Mouse (Mus musculus): Measurements from ENCODE around the gene Fam120a.

Gene Fam120a

DNA sequence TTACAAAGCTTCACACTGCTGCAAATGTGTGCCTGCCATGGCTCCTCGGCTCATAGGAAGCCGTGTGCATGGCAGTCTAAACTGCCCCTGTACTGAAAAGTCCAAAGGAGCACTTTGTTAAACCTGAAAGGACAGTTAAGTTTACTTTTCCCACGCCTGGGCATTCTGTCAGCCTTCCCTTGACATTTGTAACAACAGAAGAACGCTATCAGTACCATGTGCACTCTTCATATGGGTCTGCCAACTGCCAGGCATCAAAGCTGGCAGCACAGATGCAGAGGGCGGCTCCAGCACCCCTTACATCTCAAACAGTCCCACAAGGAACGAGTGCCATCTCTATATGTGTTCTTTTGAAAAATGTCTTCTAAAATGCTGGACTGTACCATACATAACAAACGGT is 56.4 kb downstream of the Fam120a start:
- no peak for DNase-seq

DNA sequence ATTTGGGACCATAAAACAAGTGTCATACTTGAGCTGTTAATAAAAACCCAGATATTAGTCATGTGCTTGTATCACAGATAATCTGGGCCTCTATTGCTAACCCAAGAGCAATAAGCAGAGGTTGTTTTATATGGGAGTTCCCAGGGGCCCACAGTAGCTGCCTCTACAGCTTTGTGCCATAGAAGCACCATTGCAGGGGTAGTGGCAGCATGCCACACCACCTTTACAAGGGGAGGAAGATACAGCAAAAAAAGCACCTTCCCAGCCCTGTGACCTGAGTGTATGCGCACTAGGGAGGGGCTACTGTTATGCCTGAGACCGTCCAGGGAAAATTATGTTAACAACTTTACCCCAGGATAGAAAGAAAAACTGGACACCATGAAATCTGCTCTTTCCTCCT is 62.4 kb downstream of the Fam120a start:
- no peak for DNase-seq

DNA sequence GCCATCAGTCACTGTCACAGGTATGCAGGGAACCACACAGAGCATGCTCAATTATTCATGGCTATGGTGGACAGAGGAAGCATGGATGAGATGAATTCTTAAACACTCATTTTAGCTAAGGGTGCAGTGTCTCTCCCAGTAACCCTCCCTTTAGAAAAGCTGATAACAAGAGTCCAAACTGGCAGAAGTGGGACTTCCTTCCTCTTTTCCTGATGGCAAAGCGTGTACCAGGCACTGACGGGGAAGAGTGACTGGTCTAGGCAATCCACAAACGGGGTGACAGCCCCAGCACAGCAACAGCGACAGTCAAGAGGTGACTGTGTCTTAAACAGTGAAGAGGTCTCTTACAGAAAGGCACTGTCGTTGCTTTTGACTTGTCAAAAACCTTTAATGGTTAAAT is 72.4 kb downstream of the Fam120a start:
- DNase-seq: no peak

DNA sequence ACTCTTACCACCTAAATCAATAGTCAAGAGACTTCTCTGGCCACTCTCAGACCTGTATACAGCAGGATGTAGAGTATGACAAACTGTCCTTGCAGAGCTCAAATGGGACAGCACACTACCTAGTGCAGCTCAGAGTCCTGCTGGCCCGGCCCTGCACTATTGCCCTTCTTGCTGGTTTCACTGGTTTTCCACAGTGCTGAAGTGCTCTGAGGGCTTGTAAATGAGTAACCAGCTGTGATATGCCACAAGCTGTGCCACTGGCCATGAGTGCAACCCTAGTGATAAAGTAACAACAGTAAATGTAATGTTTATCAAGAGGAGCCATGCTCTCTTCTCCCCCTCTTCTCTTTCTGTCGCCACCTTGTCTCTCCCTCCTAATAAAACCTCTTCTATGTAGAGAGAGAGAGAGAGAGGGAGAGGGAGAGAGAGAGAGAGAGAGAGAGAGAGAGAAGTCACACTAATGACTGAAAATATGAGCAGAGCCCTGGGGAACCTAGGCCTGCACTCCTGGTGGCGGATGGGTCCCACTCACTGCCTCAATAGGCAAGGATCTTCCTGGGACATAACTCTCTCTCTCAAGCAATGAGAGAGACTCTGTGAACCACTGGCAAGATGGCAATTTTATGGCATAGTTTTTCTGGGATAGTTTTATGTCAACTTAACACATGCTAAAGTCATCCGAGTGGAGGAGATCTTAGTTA is 77.4 kb downstream of the Fam120a start:
- peak; percentile 49 to 73 for DNase-seq

DNA sequence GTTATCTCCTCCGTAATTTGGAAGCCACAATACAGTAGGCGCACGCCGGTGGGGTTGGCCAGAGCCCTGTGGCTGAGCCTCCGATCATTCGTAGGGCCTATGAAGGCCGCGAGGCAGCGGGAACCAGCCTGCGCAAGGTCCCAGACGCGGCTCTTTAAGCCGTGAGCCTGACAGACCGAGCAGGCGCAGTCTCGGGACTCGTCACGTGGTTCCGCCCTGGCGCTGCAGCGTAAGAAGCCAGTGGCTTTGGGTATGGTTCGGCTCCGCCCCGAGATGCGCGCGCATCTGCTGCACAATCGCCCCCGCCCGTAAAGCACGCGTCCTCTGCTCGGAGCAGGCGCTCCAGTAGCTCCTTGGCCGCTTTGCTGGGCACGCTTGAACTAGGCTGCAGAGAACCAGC is 89.3 kb downstream of the Fam120a start:
- DNase-seq: peak; percentile 100

DNA sequence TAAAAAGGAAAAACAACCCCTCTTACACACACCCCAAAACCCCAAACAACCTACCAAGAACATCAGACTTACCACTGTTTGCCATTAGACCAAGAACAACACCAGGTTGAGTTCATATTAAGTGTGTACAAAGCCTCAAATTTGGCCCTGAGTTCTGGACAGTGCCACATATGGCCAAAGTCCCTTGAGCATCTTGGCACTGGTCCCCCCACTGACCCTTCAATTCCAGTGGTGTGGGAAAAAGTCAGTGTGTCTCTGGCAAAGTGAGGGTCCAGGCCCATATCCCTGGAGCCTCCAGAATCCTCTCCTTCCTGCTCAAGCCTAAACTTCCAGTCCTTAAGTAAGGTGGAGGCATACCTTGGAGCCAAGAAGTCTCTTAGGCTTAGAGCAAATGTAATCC is 90.0 kb downstream of the Fam120a start:
- DNase-seq: peak; percentile 39 to 62

DNA sequence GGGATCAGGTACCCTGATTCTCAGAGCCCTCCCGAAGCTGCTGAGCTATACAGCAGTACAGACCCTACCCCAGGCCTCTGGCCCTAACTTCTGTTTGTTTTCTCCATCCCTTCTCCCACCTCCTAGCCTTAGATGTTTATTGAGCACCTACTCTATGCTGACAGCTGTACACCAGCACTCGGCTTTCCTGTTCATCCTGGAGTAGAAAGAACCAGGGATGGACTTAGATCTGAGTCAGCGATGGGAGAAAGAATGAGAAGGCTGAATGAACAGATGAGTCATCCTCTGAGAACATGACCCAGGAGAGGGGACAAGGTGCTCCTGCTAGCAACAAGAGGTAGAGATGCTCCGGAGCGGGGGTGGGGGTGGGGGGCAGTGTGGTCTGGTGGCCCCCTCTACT is 95.1 kb downstream of the Fam120a start:
- DNase-seq: peak in 1 of 2 experiments; percentile 18

DNA sequence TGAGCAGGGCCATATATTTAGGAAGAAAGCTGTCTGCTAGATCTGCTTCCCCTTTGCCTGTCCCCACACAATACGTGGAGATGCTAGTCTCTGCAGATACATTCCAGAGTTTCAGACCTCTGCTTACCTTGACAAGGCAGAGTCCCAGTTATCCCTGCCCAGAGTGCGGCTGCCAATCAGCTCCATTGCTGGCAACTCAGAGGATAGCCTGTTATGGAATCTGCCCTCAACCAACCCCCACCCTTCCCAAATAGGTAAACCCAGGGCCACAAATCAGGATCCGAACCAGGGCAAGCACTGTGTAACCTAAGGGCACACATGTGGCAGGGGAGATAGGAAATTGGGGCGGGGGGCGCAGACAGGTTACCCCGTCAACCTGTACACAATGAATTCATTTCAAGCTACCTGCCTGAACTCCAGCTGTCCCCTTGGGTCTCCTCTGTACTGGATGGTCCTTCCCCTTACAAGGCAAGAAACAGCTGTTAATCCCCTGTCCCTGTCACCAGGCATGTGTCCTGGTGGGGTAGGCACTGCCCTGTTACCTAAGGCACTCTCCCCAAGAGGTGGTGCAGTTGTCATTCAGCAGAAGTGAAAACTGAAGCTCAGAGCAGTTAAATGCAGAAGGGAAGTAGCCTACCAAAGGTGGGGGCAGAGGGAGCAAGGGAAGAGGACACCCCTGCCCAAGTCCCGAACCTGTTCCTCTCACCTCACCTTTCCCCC is 95.8 kb downstream of the Fam120a start:
- peak; percentile 46 to 76 for DNase-seq

DNA sequence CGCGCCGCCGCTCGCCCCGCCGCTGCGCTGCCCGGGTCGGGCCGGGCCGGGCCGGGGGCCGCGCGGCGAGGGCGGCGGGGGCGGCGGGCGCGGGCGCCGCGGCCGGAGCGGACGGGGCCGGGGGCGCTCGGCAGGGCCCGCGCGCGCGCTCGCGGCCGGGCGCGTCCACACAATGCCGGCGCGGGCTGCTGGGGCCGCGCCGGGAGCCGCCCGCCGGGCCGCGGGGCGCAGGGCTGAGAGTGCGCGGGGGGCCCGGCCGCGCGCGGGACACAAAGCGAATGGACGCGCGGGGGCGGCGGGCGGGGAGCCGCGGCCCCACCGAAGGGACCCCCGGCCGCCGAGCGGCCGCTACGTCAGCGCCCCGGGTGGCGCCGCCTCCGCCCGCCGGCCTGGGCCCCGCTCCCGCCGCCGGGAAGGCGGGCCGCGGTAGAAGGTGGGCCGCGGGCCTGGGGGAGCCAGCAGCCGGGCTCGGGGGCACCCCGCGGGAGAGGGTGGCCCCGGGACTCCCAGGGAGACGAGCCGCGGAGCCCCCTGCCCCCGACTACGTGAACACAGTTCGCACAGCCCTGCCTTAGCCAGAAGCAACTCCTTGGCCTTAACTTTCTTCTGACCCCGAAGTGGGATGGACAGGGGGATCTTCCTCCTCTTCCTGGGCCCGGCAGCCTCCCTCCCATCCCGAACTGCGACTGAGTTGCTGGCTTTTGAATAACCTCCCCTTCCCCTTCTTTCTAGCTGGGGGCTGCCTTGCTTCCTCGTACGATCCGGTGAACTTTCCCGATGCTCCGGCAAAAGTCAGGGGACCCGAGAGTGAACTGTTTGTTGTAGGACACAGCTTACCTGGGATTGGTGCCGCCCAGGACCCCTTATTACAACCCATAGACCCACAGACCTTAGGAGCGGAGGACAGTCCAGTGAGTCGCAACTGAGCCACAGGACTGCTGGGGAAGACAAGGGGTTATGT is 96.8 kb downstream of the Fam120a start, which contains the start of gene Phf2:
TSS of gene Phf2 (minus strand) at position 349 of the 961 bp plus-strand sequence.
- DNase-seq: peak; percentile 21 to 50

DNA sequence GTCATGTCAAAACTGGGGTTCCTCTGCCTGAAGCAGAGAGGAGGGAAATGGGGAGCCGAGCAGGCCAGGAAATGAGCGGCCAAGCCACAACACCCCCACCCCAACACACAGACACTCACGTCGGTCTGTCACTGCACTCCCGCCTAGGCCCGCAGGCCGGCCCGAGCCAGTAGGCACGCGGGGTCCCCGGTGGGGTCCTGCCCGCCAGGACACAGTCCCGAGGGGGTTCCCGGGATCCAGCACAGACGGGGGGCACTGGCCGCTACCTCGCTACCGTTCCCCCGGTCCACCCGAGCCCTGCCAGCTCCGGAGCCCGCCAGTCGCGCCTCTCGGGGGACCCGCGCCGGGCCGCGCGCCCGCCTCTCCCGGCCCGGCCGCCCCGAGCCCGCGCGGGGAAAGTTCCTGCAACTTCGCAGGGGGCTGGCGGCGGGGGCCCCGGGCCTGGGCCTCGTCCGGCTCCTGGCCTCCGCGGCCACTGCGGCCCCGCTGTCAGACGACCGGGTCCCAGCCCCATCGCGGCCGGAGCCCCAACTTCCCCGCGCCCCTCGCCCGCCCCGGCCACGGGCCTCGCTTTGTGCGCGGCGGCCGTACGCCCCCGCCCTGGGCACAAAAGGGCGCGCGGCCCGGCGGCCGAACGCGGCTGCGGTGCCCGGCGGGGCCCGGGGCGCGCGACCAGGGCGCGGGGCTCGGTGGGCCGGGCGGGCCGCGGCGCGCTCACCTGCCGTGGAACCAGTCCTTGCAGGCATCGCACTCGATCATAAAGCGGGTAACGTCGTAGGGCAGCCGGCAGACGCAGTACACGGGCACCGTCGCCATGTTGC is 97.7 kb downstream of the Fam120a start:
- peak; percentile 34 to 64 for DNase-seq

DNA sequence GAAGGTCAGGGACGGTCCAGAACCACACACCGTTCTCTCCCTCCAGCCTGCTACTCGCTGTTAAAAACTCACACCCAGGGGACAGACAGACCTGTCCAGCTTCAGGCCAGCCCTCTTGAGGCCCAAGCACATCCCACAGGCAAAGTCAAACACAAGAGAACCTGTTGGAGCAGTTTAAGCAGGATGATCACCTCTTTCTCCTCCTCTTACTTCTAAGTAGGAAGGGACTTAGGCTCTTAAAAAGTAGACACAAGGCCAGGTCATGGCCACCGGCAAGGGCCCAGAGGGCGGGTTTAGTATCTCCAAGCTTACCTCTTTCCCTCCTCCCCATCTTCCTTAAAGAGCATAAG is 98.2 kb downstream of the Fam120a start:
- peak; percentile 18 to 51 for DNase-seq

DNA sequence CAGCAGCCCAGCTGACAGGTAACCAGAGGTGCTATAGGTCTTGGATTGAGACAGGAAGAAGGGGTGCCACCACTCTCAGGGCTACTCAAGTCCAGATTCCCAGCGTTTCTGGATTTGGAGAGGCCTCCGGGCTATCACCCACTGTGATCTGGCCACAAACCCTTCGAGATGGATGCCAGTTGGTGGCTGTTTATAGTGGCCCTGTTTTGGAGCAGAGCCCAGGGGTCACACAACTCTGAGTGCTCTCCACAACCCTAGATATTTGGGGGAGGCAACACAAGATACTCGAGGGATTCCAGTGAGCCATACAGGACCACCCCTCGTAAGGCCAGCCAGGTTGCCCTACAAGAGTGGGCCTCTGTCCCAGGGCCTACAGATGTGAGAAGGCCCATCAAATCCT is 98.7 kb downstream of the Fam120a start:
- no peak for DNase-seq

DNA sequence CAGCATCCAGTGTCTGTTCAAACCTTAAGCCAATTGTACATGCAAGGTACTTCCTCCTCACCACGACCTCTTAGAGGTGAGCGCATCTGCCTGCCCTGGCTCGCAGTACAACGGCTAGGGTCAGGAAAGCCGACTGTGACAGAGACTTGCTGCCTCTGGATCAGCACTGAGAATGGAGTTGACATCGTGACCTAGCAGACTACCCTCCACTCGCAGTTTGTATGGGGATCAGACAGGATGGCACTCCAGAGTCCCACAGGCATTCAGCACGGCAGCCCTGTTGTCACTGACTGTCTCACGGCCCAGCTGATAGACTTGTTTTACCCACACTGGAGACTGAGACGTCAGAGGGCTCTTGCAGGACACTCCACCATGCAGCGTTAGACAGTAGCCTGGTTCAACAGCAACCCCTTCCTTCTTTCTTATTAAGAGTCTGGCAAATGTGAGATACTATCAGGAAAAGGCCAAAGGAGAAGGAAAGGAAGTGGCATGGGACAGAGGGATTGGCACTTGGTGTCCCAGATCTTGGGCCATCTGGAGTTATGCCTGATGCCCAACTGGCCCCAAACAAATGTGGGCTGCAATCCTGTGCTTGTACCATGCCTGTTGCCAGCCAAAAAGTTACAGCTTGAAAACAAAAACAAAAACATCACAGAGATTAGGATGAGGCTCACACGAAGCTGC is 103.0 kb downstream of the Fam120a start:
- no peak for DNase-seq

DNA sequence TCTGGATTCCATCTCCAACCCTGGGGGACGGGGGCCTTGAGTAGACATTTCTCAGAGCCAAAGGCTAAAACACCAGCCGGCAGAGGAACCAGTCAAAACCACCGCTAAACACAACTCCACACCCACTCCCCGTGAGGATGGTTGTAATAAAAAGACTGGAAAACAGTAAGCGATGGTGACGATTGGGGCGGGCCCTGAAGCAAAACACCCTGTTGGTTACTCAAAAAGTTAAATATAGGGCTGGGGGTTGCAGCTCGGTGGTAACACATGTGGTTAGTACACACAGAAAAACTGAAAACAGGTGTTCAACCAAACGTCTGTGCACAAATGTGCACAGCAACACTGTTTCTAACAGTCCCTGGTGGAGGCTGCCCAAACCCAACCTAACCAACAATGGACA is 104.3 kb downstream of the Fam120a start:
- DNase-seq: no peak

DNA sequence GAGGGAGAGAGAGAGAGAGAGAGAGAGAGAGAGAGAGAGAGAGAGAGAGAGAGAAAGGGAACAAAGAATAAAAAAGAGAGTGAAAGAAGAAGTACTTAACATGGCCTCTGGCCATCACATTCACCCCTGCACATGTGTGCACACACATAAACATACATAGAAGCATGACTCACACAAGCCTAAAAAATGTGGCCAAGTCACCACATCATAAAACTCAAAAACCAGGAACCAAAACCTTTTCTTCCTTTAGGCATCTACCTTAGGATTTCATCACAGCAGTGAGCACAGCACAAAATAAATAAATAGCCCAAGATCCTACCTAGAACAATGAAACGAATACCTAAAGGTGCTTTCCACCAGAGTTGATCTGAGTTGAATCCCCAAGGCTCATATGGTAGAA is 105.9 kb downstream of the Fam120a start:
- no peak for DNase-seq

DNA sequence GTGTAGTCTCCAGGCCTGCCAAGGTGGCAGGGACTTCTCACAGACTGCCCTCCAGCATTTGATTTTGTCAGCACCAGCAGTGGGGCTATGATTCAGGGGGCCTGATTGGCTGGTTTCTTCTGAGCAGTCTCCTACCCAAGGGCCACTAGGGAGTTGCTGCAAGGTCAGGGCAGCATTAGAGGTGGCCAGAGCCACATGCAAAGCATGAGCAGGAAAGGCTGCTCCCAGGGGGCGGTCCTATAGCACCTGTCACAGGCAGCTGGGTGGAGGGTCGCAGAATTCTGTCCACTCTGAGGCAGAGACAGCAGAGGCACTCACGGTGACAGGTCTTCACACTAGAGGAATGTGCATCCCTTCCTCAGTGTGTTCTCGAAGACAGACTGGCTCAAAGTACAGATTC is 109.0 kb downstream of the Fam120a start:
- peak in 1 of 2 experiments; percentile 51 for DNase-seq

DNA sequence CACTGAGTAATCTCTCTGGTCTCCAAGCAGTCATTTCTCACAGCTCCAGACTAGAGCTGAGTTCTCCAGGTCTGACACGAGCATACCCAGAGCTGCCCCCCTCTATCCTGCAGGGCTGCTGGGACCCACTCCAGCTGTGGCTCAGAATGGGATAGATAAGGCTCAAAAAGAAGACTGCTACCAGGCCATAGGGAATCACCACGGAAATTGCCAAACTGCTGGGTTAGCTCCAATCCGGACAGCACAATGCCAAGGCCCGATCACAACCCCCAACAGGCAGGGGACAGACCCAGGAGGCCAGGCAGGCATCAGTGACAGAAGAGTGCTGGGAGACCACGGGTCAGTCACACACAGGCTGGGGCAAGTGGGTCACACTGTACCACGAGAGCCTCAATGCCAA is 109.8 kb downstream of the Fam120a start:
- DNase-seq: no peak

DNA sequence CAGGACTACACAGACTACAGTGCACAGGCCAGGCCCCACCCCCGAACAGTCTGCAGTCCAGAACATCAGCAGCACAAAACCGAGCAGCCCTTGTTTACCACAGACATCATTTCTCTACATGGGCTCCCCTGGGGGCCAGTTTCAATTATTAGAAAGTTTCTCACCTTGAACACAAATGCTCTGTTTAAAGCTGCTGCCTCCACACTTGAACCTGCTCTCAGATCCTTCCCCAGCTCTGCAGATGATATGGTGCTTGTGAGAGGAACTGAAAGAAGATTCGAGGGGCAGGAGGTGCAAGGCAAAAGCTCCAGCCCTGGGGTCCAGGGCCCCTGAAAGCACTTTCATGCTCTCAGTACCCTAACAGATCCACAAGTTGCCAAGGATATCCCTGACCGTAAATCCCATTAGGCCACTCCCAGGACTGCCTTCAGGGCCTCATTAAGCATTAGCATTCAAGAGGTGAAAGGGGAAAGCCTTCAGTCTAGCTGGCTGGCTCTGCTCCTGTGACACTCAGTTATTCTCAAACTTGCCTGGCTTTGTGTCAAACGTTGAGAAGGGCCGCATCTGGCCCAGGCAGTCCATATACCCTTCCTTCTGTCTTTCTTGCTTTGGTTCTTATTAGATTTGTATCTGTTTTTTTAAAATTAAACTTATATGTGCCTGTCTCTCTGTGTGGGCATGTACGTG is 110.4 kb downstream of the Fam120a start:
- DNase-seq: peak in 1 of 2 experiments; percentile 44

DNA sequence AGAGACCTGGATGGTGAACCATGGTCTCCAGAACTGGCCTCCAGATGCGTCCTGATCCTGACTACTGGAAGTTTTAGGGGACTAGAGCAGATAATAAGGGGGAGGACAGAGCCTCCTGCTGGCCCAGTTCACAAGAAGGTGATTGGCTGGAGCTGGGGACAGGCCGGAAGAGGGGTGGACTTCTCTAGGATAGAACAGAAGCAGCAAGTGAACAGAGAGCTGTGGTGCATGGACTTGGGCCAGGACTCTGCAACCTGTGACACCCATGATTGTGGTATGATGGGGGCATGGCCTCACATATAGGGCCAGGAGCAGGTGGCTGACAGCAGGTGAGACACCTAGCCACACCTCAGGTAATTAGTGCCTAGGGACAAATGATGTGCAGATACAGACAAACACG is 113.9 kb downstream of the Fam120a start:
- no peak for DNase-seq

DNA sequence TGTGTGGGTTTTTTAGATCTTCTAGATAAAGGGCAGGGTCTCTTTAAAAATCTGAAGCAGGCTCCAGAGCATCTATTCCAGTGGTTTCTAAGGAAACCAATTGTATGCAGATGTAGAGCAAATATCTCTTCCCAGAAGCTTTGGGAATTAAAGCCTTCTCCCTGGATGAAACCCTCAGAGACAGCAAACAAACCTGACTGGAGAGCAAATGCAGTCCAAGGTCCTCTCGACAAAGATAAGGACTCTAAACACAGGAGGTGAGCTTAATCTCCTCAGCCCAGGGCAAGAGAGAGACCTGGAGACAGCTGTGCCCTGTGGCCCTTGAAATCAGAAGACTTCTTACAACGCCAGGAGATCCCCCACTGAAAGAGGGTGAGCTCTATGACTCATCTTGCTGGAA is 114.3 kb downstream of the Fam120a start:
- no peak for DNase-seq

DNA sequence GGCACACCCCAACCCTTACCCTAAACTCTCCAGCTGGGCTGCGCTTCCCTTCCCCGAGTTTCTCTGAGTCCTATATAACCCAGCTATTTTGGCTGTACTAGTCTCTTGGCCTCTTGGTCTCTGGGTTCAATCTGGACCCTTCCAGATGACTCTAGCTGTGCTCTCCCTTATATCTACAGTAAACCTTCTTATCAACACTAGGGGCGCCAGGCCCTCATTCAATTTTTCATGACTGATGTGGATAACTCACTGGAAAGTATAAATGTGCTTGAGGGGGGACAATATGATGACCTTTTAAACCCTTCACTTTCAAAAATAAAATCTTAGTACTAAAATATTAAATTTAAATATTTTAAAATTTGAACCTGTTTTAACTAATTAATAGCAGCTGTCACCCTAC is 115.0 kb downstream of the Fam120a start:
- DNase-seq: peak in 1 of 2 experiments; percentile 39

All from kidney, postnatal 25 days (tissue).